Mouse (Mus musculus) E14TG2a.4 (cell line): Measurements from ENCODE around the gene Mboat7.

Experiments used
- H3K27me3 ChIP-seq: 2 replicates; pipeline ENCODE4 v1.6.1; 2014; ENCODE audit warnings: low read length, control low read depth; ENCODE audit not compliant: insufficient read depth
- H3K36me3 ChIP-seq: 2 replicates; pipeline ENCODE4 v1.6.1; 2014; ENCODE audit warnings: low read length, control low read depth; ENCODE audit not compliant: insufficient read depth
- H3K4me1 ChIP-seq: replicated peaks from 2 replicates; pipeline ENCODE4 v1.6.1; 2014; ENCODE audit warnings: low read depth, low read length, control low read depth
- H3K4me3 ChIP-seq: replicated peaks from 2 replicates; pipeline ENCODE4 v1.5.1; 2014; ENCODE audit warnings: mild to moderate bottlenecking, low read length
- H3K9me3 ChIP-seq: 2 replicates; pipeline ENCODE4 v1.6.1; 2014; ENCODE audit warnings: low read length, control low read depth
- CTCF ChIP-seq: conservative IDR thresholded peaks from 2 replicates; pipeline ENCODE4 v1.5.1; 2014; ENCODE audit warnings: low read length
- NANOG ChIP-seq: IDR thresholded peaks from 2 replicates; pipeline ENCODE4 v1.6.1; 2014; ENCODE audit warnings: borderline replicate concordance, low read length, mixed read lengths
- POU5F1 ChIP-seq: IDR thresholded peaks from 2 replicates; pipeline ENCODE4 v1.6.1; 2014; ENCODE audit warnings: low read length, borderline replicate concordance

Gene Mboat7

DNA sequence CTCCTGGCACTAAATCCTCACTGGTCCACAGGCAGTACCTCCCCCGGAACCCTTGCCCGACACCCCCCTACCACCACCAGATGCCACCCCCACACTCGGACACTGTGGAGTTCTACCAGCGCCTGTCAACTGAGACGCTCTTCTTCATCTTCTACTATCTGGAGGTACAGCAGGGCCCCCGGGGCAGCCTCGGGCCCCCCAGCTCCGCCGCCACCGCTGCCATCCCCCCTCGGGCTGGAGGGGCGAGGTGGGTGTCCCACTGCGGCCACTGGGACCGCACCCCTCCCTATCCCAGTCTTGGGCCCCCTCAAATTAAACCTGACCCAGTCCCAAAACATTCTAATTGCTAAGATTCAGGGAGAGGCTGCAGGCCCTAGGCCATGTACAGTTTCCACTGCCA, 34.7 kb downstream of the Mboat7 start:
- H3K9me3 ChIP-seq = no peaks in the 10 kb centered on the region
- no peak overlapping the region for H3K4me3 ChIP-seq
- no peak for TF ChIP-seq POU5F1
- no peak for TF ChIP-seq CTCF
- no peak for TF ChIP-seq NANOG
- peaks cover 42% of the 10 kb centered on the region for H3K4me1 ChIP-seq
- H3K27me3 ChIP-seq = no peaks in the 10 kb centered on the region
- H3K36me3 ChIP-seq = peaks cover 100% of the 10 kb centered on the region

DNA sequence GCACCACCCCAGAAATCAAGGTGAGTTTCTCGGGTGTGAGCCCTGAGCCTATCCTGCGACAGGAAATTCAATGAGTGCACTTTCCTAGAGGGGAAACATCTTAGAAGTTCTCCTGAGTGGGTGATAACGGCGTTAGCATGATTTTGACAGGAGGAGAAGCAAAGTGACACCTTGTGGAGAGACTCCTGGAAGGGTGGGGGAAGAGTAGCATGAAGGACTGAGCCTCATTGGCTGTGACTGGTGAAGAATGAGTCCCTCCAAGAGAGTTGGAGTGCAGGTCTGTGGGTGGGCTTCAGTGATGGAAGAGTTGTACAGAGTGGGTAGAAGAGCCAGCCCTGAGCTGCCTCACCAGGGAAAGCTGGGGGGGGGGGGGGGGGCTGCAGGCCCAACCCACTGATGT, 36.4 kb downstream of the Mboat7 start:
- TF ChIP-seq POU5F1 (no peak), CTCF (no peak), NANOG (no peak)
- H3K36me3 ChIP-seq = peaks cover 100% of the 10 kb centered on the region
- no peaks in the 10 kb centered on the region for H3K9me3 ChIP-seq
- no peak overlapping the region for H3K4me3 ChIP-seq
- no peaks in the 10 kb centered on the region for H3K27me3 ChIP-seq
- peaks cover 43% of the 10 kb centered on the region for H3K4me1 ChIP-seq

DNA sequence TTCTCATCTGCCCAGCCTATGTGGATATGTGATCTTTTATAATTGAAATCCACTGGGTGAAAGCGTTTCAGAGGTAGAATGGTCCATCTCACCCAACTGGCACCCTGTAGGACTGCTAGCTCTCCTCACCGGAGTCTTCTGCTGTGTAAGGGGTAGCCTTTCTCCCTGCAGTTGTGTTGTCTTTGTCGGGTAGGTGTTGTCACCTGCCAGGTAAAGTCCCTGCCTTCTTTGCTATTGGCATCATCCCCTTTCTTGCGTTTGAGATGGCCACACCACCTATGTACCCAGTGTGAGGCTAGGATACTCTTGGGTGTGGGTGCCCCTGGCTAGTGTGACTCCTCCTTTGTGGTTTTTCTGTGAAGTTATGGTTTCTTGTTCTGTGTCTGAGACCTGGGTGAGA, 46.7 kb downstream of the Mboat7 start:
- no peak for TF ChIP-seq POU5F1
- TF ChIP-seq NANOG = no peak
- TF ChIP-seq CTCF = no peak
- Histone ChIP-seq H3K36me3 (peaks cover 65% of the 10 kb centered on the region), H3K4me3 (peak overlapping the region; percentile 99), H3K27me3 (no peaks in the 10 kb centered on the region), H3K4me1 (peaks cover 74% of the 10 kb centered on the region), H3K9me3 (no peaks in the 10 kb centered on the region)

DNA sequence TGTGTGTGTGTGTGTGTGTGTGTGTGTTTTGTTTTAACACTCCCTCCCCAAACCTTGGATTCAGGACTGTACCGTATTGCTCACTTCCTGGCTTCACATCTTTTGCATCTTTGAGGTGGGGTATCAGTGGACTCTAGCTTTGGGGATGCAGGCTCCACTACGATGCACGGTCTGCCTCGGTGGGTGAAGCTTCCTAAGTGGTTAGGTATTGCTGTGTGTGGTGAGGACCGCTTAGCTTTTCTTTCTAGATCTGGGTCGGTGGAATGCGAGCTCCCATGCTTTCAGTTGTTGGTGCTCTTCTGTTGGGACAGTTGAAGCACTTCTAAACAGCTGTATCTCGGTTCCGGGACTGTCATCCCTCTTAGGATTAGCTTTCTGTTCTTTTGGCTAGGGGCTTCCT, 47.1 kb downstream of the Mboat7 start:
- H3K4me3 ChIP-seq = peak overlapping the region; percentile 99
- no peaks in the 10 kb centered on the region for H3K27me3 ChIP-seq
- H3K4me1 ChIP-seq = peaks cover 75% of the 10 kb centered on the region
- TF ChIP-seq CTCF (no peak), POU5F1 (no peak), NANOG (no peak)
- H3K9me3 ChIP-seq = no peaks in the 10 kb centered on the region
- peaks cover 65% of the 10 kb centered on the region for H3K36me3 ChIP-seq

DNA sequence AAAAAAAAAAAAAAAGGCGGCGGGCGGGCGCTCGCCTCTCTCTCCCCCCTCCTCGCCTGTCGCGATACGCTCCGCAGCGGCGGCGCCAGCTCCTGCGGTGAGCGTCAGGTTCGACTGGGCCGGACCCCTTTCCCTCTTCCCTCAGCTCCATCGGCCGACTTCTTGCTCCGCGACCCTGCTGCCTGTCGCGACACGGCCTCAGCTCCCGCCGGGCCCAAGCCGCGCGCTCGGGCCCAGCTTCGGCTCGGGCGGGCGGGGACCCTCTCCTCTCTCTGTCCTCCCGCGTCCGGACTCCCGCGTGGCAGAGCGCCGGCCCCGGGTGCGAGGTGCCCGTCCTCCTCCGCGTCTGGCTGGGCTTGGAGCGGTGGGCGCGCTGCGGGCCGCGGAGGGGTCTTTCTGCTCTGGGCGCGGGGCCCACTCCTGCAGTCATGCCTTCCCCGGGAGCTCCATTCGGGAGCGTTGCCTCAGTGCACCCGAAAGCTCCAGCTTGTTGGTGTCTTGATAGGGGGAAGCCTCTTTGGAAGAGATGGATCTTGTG, 47.8 kb downstream of the Mboat7 start:
- H3K27me3 ChIP-seq = no peaks in the 10 kb centered on the region
- H3K9me3 ChIP-seq = no peaks in the 10 kb centered on the region
- H3K4me1 ChIP-seq = peaks cover 69% of the 10 kb centered on the region
- H3K4me3 ChIP-seq = peak overlapping the region; percentile 99
- peaks cover 65% of the 10 kb centered on the region for H3K36me3 ChIP-seq
- TF ChIP-seq NANOG = no peak
- TF ChIP-seq CTCF = no peak
- TF ChIP-seq POU5F1 = no peak

DNA sequence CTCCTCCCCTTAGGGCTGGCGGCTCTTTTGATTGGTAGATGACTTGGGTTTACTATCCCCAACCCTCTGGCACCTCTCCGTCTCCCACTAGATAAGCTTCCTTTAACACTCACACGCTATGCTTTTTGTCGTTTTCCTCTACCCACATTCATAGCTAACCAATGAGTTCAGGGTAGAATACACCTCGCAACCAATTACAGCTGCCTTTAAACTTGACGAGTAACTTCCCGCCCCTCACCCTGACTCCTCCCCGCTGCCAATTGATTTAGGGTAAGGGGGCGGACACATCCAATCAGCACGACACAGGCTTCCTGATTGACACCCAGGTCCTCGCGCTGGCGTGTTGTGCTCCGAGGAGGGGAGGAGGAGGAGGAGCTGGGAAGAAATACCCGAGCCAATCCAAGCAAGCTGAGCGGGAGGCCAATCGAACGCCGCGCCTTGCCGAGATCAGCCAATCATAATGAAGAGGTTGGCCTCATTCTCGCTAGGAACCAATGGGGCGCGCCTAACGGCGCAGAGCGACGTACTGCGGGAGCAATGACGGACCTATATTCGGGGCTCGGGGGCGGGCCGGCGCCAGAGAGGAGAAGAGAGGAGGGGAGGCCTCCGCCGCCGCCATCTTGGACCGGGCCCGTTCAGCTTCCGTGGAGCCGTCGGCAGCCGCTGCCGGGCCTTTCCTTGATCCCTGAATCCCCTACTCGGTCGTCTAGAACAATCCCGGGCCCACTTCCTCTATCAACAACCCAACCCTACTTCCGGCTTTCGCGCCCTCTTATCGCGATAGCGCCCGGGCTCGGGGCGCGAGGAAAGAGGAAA, 48.4 kb downstream of the Mboat7 start, which contains the start of gene Cnot3:
Gene Cnot3 (plus strand): TSS at position 597 of the 816 bp plus-strand sequence.
- no peaks in the 10 kb centered on the region for H3K9me3 ChIP-seq
- TF ChIP-seq NANOG (0 out of 2 replicates have a peak, but pooled peaks have one; percentile 10), POU5F1 (no peak)
- no peaks in the 10 kb centered on the region for H3K27me3 ChIP-seq
- H3K36me3 ChIP-seq = peaks cover 65% of the 10 kb centered on the region
- peak within 1 kb of the TSS; percentile 99 for H3K4me3 ChIP-seq
- peaks cover 63% of the 10 kb centered on the region for H3K4me1 ChIP-seq

DNA sequence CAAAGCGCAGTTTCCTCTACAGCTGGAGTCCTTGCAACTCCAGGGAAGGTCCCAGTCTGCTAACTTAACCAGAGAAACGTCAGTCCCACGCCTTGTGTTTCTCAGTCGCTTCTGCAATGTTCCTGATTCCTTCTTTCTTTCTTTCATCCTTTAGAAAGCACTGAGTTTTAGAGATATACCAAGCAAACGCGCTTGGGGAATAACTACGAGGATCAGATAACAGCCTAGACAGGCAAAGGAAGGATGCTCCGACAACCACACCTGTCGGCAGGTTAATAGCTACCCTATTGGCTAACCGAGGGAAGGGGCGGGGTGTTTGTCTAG, 49.0 kb downstream of the Mboat7 start:
- Histone ChIP-seq H3K27me3 (no peaks in the 10 kb centered on the region), H3K9me3 (no peaks in the 10 kb centered on the region), H3K4me1 (peaks cover 63% of the 10 kb centered on the region), H3K4me3 (peak overlapping the region; percentile 80), H3K36me3 (peaks cover 65% of the 10 kb centered on the region)
- TF ChIP-seq NANOG (no peak), CTCF (no peak), POU5F1 (no peak)

DNA sequence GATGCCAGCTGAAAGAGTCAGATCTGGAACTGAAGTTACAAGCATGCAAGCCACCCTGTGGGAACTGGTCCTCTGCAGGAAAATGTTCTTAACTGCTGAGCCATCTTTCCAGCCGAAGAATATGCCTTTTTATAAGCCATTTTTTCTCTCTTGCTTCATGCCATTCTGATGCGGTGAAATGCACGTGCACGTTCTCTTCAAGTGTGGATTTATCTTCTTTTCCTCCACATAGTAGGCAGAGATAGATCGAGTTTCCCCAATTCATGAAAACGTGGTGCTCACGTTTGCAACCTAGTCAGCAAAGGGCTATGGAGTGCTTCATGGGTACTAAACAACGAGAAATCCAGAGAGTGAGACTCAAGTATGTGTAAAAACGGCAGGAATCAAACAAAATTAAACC, 49.5 kb downstream of the Mboat7 start:
- peak overlapping the region; percentile 80 for H3K4me3 ChIP-seq
- H3K27me3 ChIP-seq = no peaks in the 10 kb centered on the region
- H3K36me3 ChIP-seq = peaks cover 65% of the 10 kb centered on the region
- H3K4me1 ChIP-seq = peaks cover 58% of the 10 kb centered on the region
- H3K9me3 ChIP-seq = no peaks in the 10 kb centered on the region
- TF ChIP-seq CTCF = no peak
- no peak for TF ChIP-seq POU5F1
- no peak for TF ChIP-seq NANOG

DNA sequence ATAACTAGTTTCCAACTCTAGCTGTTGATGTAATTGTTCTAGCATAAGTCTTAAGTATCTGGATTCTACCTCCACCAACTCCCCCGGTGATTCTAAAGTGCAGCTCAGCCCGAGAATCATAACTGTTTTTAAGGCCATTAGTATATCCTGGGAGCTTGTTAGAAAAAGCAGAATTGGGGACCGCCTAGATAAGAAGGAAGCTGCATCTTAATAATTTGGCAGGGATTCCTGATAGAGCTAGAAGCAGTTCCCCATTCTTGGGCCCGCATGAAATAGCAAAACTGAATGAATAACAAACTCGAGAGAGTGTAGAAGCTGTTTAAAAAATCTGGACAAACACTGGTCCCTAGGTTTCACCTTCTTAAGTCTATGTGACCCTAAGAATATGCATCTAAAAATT, 49.9 kb downstream of the Mboat7 start:
- Histone ChIP-seq H3K9me3 (no peaks in the 10 kb centered on the region), H3K36me3 (peaks cover 65% of the 10 kb centered on the region), H3K27me3 (no peaks in the 10 kb centered on the region), H3K4me1 (peaks cover 54% of the 10 kb centered on the region), H3K4me3 (no peak overlapping the region)
- TF ChIP-seq NANOG (no peak), POU5F1 (no peak), CTCF (no peak)
